Mouse (Mus musculus): Measurements from ENCODE around the gene Tspear. TPM values are rescaled to one million over a fixed set of nuclear protein-coding genes. Genes with fewer than 3 reads are reported as not detected.

The Tspear gene
- total and polyA plus RNA-seq, 3 experiments: 1.8 to 3.8 TPM; not detected in 1

- no peak overlapping the region for H3K9ac ChIP-seq (ENCODE audit: control insufficient read depth, low read depth, low read length, poor library complexity, severe bottlenecking)
- no peaks in the 10 kb centered on the region for H3K79me2 ChIP-seq (ENCODE audit: control insufficient read depth, insufficient read depth, low read length, poor library complexity)
- H3K36me3 ChIP-seq (ENCODE audit: control insufficient read depth in 1 of 2, insufficient read depth in 2 of 2, low read length in 2 of 2): no peaks in the 10 kb centered on the region; a peak in 1 of 4 replicates
- no peaks in the 10 kb centered on the region for H3K27me3 ChIP-seq (ENCODE audit: control insufficient read depth in 1 of 2, insufficient read depth in 2 of 2, low read length in 2 of 2)
- no peaks in the 10 kb centered on the region for H3K9me3 ChIP-seq (replicated peaks; ENCODE audit: insufficient read depth, low read length)
- H3K4me1 ChIP-seq (ENCODE audit: control insufficient read depth in 1 of 2, insufficient read depth in 2 of 2, low read length in 2 of 2): no peaks in the 10 kb centered on the region
- DNase-seq (ENCODE audit: low read depth, low spot score): no peak
- no peak overlapping the region for H3K4me3 ChIP-seq (ENCODE audit: control insufficient read depth in 1 of 2, insufficient read depth in 1 of 2, low read depth in 2 of 2, low read length in 2 of 2)
- TF ChIP-seq CHD1 (IDR thresholded peaks at IDR 0.05; ENCODE audit: low read depth, low read length): no peak
- TF ChIP-seq MAFK (IDR thresholded peaks at IDR 0.05; ENCODE audit: borderline replicate concordance, low read depth, low read length): no peak
- TF ChIP-seq POLR2A (IDR thresholded peaks at IDR 0.05; ENCODE audit: control insufficient read depth in 1 of 2, insufficient read depth in 1 of 2, low read depth in 1 of 2, low read length in 2 of 2, poor library complexity in 1 of 2): no peak
- TF ChIP-seq NELFE (IDR thresholded peaks at IDR 0.05; ENCODE audit: low read depth, low read length): no peak
- TF ChIP-seq RAD21 (IDR thresholded peaks at IDR 0.05; ENCODE audit: low read depth, low read length): no peak
- TF ChIP-seq BHLHE40 (IDR thresholded peaks at IDR 0.05; ENCODE audit: borderline replicate concordance, low read depth, low read length): no peak
- TF ChIP-seq CTCF (IDR thresholded peaks at IDR 0.05 in 2 of 3, conservative IDR thresholded peaks at IDR 0.05 in 1 of 3; ENCODE audit: control insufficient read depth in 1 of 3, insufficient read depth in 1 of 3, low read depth in 2 of 3, low read length in 3 of 3, poor library complexity in 1 of 3, severe bottlenecking in 1 of 3): no peak
- no peak for TF ChIP-seq ZMIZ1 (IDR thresholded peaks at IDR 0.05; ENCODE audit: low read depth, low read length)
- no peak for TF ChIP-seq TAL1 (IDR thresholded peaks at IDR 0.05; ENCODE audit: low read length)
- no peak for TF ChIP-seq SMC3 (IDR thresholded peaks at IDR 0.05; ENCODE audit: low read depth, low read length)
- no peak for TF ChIP-seq TBP (IDR thresholded peaks at IDR 0.05; ENCODE audit: low read depth, low read length)
- TF ChIP-seq MAX (IDR thresholded peaks at IDR 0.05; ENCODE audit: low read length): no peak
- no peak for TF ChIP-seq ELF1 (IDR thresholded peaks at IDR 0.05; ENCODE audit: low read depth, low read length)
- no peak for TF ChIP-seq TCF12 (IDR thresholded peaks at IDR 0.05; ENCODE audit: low read depth, low read length)
- TF ChIP-seq SIN3A (IDR thresholded peaks at IDR 0.05; ENCODE audit: low read length): no peak
- H3K27ac ChIP-seq (ENCODE audit: control insufficient read depth, low read depth, low read length): no peak overlapping the region
Measured at GRCm38 (mm10) chr10:77921009-77921408, 234.6 kb downstream of the Tspear start.

- no peaks in the 10 kb centered on the region; a peak in 1 of 4 replicates for H3K36me3 ChIP-seq (ENCODE audit: control insufficient read depth in 1 of 2, insufficient read depth in 2 of 2, low read length in 2 of 2)
- no peaks in the 10 kb centered on the region for H3K9me3 ChIP-seq (replicated peaks; ENCODE audit: insufficient read depth, low read length)
- TF ChIP-seq EP300 (IDR thresholded peaks at IDR 0.05; ENCODE audit: low read depth in 1 of 2, low read length in 2 of 2) (no peak), GABPA (IDR thresholded peaks at IDR 0.05; ENCODE audit: low read depth, low read length) (no peak), MYB (IDR thresholded peaks at IDR 0.05; ENCODE audit: low read depth, low read length) (no peak), POLR2A (IDR thresholded peaks at IDR 0.05; ENCODE audit: control insufficient read depth in 1 of 2, insufficient read depth in 1 of 2, low read depth in 1 of 2, low read length in 2 of 2, poor library complexity in 1 of 2) (no peak), MAZ (IDR thresholded peaks at IDR 0.05; ENCODE audit: low read depth, low read length) (no peak), USF2 (IDR thresholded peaks at IDR 0.05; ENCODE audit: borderline replicate concordance in 1 of 2, insufficient read depth in 1 of 2, low read depth in 1 of 2, low read length in 2 of 2) (no peak), GATA1 (IDR thresholded peaks at IDR 0.05; ENCODE audit: low read depth, low read length) (no peak), NRF1 (IDR thresholded peaks at IDR 0.05; ENCODE audit: insufficient read depth, low read depth, low read length, poor library complexity, severe bottlenecking) (no peak), USF1 (IDR thresholded peaks at IDR 0.05; ENCODE audit: low read depth, low read length) (no peak), POLR2AphosphoS2 (IDR thresholded peaks at IDR 0.05; ENCODE audit: low read length) (no peak), TAL1 (IDR thresholded peaks at IDR 0.05; ENCODE audit: low read length) (no peak), ZKSCAN1 (IDR thresholded peaks at IDR 0.05; ENCODE audit: low read depth, low read length) (no peak), NELFE (IDR thresholded peaks at IDR 0.05; ENCODE audit: low read depth, low read length) (no peak), ZMIZ1 (IDR thresholded peaks at IDR 0.05; ENCODE audit: low read depth, low read length) (no peak), ZNF384 (IDR thresholded peaks at IDR 0.05; ENCODE audit: low read depth, low read length) (no peak), MEF2A (IDR thresholded peaks at IDR 0.05; ENCODE audit: extremely low read depth, insufficient replicate concordance, low read depth, low read length, poor library complexity, severe bottlenecking) (no peak)
- no peak overlapping the region for H3K9ac ChIP-seq (ENCODE audit: control insufficient read depth, low read depth, low read length, poor library complexity, severe bottlenecking)
- no peaks in the 10 kb centered on the region; a peak in 1 of 4 replicates for H3K4me1 ChIP-seq (ENCODE audit: control insufficient read depth in 1 of 2, insufficient read depth in 2 of 2, low read length in 2 of 2)
- no peak overlapping the region for H3K4me3 ChIP-seq (ENCODE audit: control insufficient read depth in 1 of 2, insufficient read depth in 1 of 2, low read depth in 2 of 2, low read length in 2 of 2)
- H3K27me3 ChIP-seq (ENCODE audit: control insufficient read depth in 1 of 2, insufficient read depth in 2 of 2, low read length in 2 of 2): no peaks in the 10 kb centered on the region
- DNase-seq (ENCODE audit: low read depth, low spot score): peak; percentile 13
- H3K27ac ChIP-seq (ENCODE audit: control insufficient read depth, low read depth, low read length): no peak overlapping the region
- H3K79me2 ChIP-seq (ENCODE audit: control insufficient read depth, insufficient read depth, low read length, poor library complexity): no peaks in the 10 kb centered on the region
Measured at GRCm38 (mm10) chr10:77922681-77923080, 236.3 kb downstream of the Tspear start.
